Mouse (Mus musculus) brown adipose tissue, adult 24 weeks (tissue): ENCODE measurements at regions not wholly inside any gene's neighbourhood (a gene's known extent, or its start where the extent isn't known, plus 50 kb on each side); places are given as distances from the start of the nearest gene placed in this dataset.

Experiments
- H3K27ac ChIP-seq: fragments of 200-500 bp; replicated peaks from 2 replicates; pipeline ENCODE4 v1.5.1; 2012; ENCODE audit warnings: low read depth, mild to moderate bottlenecking, low read length
- H3K4me1 ChIP-seq: fragments of 200-500 bp; 2 replicates; pipeline ENCODE4 v1.6.1; 2012; ENCODE audit warnings: low read length, mixed read lengths; ENCODE audit not compliant: control insufficient read depth, insufficient read depth, insufficient read length
- H3K4me3 ChIP-seq: fragments of 200-500 bp; 2 replicates; pipeline ENCODE4 v1.5.1; 2012; ENCODE audit warnings: low read depth, mild to moderate bottlenecking, low read length, moderate library complexity; ENCODE audit not compliant: insufficient read depth

DNA sequence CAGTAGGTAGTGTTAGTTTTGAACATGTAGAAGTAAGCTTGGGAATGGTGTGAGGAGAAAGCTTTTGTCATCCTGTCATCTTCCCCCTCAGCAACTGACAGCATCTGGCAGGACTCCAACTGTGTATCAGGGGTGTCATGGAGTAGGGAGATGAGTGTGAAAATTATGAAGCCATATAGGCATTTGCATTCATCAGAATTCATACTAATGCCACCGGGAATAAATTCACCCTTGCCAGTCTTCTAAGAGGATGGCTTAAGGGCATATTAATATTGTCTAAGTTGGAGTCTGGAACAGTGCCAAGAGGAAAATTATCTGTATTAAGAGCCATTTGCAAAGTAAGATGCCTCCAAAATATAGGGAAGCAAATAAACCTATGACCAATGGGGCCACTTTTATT lies 2166.8 kb upstream of the Lrrc6 start:
- Histone ChIP-seq H3K4me3 (no peak overlapping the region), H3K4me1 (no peaks in the 10 kb centered on the region), H3K27ac (no peak overlapping the region)

DNA sequence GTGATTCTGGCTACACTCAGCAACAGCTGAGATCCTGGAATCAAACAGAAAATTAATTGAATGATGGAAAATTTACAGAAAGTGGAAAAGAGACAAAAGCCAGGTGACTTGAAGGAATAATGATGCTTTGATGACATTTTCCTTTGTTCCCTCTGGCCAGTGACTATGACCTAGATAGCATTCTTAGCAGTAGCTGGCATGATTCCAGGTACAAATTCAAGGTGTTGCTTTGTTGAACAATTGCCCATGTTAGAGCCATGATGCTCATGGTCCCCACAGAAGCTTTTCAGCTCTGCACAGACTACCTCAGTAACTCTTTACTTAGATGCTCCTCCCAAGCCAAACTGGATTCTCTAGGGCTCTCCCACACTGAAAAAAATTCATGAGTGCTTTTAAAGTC lies 2164.6 kb upstream of the Lrrc6 start:
- H3K27ac ChIP-seq, result no peak overlapping the region
- no peak overlapping the region for H3K4me3 ChIP-seq
- H3K4me1 ChIP-seq, result no peaks in the 10 kb centered on the region

DNA sequence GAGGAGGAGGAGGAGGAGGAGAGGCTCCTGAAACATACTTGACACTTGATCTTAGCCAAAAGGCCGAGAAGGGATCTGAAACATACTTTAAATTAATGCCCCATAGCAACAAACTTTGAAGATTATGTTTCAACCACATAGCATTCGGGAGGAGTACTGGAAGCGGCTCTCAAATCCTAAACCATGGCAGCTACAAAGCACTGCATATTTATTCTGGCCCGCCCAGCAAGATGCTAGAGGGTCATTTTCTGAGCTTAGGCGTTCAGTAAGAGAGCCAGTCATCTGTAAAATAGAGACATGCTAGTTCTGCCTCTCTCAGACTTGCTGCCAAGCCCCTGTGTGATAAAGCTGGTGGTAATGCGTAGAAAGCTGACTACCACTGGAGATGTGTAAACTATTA lies 2156.0 kb upstream of the Lrrc6 start:
- Histone ChIP-seq H3K4me1 (no peaks in the 10 kb centered on the region), H3K27ac (no peak overlapping the region), H3K4me3 (no peak overlapping the region)

DNA sequence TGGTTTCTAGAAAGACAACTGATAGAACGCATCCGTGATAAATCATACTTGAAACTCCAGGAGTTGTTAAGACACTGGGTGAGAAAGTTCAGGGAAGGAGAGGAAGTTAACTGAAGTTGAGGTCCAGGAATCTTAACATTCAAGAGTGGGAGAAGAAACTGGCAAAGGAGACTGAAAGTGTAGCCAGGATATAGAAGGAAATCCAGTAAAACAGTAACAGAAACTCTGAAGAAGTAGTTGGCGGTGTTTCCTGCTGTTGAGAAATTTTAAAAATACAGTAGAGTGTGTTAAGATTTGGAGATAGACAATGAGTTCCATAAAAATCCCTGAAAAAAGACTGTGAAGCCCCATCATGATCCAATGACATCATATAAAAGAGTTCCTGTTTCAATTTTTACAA lies 2154.3 kb upstream of the Lrrc6 start:
- H3K4me3 ChIP-seq, result no peak overlapping the region
- H3K27ac ChIP-seq, result no peak overlapping the region
- no peaks in the 10 kb centered on the region for H3K4me1 ChIP-seq

DNA sequence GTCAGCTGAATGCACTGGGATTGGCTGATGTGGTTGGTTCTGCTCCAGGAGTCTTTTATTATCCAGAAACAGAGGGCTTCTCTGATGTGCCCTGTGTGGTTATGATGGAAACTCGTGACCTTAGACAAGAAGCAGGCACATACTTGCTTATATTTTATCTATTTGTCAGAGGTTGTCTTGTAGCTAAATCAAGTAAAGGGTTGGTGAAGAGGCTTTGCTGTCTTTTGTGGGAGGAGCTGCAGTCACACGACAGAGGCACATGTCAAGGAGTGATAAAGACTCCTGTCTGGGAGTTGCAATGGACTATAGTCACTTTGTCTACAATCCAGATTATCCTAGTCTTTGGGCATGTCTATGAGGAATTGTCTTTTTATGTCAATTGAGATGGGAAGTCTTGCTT lies 2149.9 kb upstream of the Lrrc6 start:
- no peak overlapping the region for H3K4me3 ChIP-seq
- no peak overlapping the region for H3K27ac ChIP-seq
- H3K4me1 ChIP-seq, result no peaks in the 10 kb centered on the region

DNA sequence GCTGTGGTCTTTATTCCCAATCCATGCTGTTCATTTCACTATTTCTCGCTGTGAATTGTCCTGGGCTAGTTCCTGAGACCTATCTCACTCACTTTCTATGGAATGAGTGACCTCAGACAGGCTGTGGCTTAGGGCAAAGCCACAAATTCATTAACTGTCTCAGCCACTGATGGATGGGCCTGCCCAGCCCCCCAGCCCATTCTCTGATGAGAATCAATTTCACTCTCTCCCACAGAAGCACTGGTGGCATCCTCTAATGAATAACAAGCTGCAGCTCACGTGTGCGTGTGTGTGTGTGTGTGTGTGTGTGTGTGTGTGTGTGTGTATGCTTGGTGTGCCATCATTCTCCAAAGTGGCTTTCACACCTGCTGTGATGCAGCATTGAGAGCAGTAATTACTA lies 2149.3 kb upstream of the Lrrc6 start:
- no peak overlapping the region for H3K27ac ChIP-seq
- H3K4me1 ChIP-seq, result no peaks in the 10 kb centered on the region
- no peak overlapping the region for H3K4me3 ChIP-seq

DNA sequence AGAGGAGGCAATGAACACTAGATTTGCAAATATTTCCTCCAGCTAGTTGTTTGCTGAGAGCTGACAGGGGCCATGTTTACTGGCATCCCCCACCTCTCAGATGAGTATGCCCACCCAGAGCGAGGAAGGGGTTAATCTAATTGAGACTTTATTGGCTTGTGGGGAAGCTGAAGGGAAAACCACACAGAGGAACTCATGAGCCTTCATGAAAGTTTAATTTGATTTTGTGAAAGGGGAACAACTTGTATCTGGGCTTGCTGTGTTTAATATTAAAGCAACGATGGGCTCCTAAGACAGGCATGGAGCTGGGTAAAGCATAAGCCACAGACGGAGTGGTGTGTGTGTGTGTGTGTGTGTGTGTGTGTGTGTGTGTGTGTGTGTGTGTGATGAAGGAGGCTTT lies 2146.2 kb upstream of the Lrrc6 start:
- no peak overlapping the region for H3K4me3 ChIP-seq
- no peaks in the 10 kb centered on the region for H3K4me1 ChIP-seq
- no peak overlapping the region for H3K27ac ChIP-seq

DNA sequence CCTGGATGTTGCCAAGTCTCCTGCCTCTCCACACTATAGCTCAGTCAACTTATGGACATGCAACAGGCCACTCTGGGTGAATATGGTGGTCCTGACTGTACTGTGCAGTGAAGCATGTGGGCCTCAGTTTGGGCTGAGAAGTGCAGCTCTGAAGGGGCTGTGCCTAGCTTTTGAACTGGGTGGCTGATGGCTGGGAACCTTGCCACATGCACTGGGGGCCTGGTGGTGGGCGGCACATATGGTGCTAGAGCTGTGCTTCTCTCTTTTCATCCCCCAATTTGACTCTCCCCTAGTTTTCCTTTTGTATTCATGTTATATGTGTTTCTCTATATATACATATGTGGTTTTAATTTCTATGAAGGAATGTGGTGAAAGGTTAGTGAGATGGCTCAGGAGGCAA lies 2144.2 kb upstream of the Lrrc6 start:
- Histone ChIP-seq H3K4me1 (no peaks in the 10 kb centered on the region), H3K4me3 (no peak overlapping the region)

DNA sequence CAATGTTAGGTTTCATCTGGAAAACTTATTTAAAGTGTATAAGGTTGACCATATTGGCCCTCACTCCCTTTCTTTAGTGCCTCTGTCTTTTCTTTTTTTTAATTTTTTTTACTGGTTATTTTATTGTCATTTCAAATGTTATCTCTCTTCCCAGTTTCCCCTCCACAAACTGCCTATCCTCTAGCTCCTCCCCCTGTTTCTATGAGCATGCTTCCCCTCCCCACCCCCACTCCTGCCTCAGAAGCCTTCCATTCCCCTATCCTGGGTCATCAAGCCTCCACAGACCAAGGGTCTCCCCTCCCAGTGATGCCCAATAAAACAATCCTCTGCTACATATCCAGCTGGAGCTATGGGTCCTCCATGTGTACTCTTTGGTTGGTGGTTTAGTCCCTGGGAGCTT lies 2134.9 kb upstream of the Lrrc6 start:
- no peaks in the 10 kb centered on the region for H3K4me1 ChIP-seq
- no peak overlapping the region for H3K27ac ChIP-seq
- H3K4me3 ChIP-seq, result no peak overlapping the region

More for the DNA sequence above, 2144.2 kb upstream of the Lrrc6 start:
- no peak overlapping the region for H3K27ac ChIP-seq

DNA sequence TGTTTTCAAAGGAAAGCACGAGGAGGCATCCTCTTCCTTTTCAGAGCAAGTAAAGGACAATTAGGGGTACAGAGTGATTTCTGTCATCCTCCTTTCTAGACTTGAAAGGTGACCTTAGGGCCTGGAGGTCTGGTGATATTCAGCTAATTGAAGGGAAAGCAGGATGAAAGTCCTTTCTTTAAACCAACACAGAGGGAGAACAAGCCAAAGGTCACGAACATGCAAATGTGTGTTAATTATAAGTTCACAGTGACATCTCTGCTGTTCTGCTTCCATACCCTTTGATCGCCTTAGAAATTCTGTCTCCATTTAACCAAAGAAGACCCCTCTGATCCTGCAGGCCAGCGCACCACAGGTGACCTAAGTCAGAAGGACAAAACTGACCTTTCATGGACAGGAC lies 2126.3 kb upstream of the Lrrc6 start:
- no peak overlapping the region for H3K4me3 ChIP-seq
- no peaks in the 10 kb centered on the region for H3K4me1 ChIP-seq
- no peak overlapping the region for H3K27ac ChIP-seq

DNA sequence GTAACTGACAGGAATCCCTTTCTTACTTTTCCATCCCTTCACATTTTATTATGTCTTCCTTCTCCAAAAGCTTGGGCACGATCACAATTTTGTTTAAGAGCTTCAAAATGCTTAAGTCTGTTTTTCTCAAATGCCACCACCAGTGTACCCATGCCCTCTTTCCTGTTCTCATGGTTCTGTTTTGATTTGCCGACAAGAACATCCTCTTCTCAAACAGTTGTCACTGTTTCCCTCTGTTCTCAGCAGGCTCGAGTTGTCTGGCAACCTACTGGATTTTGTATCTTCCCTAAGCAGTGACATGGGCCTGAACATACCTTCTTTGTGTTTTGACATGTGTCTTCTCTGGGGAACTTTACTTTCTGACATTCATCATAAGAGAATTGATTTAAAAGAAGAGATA lies 2124.1 kb upstream of the Lrrc6 start:
- Histone ChIP-seq H3K27ac (no peak overlapping the region), H3K4me1 (no peaks in the 10 kb centered on the region), H3K4me3 (no peak overlapping the region)

DNA sequence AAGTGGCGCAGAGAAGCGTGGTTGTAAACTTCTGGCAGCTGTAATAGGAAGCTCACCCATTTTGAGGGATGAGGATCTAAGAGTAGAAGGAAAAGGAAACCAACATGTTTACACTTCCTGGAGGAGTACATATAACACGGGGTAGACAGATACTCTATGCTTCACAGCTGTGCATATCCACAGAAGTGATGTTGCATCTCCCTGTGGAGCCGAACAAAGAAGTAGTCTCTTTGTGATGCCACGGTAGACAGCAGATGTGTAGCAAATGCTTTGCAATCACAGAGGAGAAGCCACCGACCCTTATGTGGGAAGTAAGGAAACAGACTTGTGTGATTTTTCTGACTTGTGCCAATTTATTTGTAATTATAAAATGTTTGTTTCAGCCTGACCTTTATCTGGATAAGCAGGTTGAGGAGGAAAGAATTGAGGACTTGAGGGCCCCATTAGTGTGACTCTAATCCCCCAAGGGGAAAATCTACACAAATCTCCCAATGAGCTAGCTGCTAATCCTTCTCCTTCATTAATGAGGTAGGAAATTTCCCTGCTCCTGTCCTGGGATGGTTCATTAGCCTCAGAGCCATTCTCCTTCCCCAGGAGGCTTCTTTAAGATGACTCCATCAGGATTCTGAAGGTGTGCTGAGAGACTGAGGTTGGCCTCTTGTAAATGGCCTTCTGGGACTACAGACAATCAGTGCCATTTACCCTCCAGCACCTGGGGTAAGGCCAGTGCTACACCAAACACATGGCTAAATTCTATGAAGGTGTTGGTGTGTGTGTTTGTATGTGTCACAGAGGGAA lies 2119.9 kb upstream of the Lrrc6 start:
- no peak overlapping the region for H3K27ac ChIP-seq
- no peak overlapping the region for H3K4me3 ChIP-seq

DNA sequence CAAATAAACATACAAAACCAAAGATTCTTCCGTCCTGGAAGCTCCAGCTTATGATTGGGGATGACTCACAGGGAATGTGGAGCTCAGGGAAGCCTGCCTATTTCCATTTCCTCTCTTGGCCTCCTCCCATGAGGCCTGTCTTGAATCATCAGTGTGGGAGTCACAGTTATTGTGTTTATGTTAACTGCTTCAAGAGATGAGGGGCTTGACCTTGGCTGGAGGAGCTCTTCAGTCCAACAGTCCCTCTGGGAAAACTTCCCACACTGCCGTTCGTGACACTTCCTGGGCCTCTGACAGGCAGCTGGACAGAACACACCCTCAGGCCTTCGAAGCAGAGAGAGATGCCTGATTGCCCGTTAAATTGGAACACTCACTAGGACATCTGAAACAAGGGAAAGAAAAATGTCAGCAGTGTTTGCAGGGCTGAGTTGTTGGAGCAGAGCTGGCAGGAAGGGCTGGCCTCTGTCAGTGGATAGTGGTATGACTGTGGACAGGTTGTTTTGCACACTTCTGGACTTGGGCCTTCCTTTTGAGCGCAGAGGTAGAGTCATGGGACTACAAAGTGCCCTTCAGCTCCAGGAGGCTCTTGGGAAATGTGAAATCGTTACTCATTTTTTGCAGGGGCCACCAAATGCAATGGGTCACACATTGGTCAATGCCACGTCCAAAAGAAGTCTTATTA lies 2105.5 kb upstream of the Lrrc6 start:
- Histone ChIP-seq H3K27ac (no peak overlapping the region), H3K4me3 (no peak overlapping the region), H3K4me1 (no peaks in the 10 kb centered on the region)

More for the DNA sequence above, 2119.9 kb upstream of the Lrrc6 start:
- H3K4me1 ChIP-seq, result no peaks in the 10 kb centered on the region

DNA sequence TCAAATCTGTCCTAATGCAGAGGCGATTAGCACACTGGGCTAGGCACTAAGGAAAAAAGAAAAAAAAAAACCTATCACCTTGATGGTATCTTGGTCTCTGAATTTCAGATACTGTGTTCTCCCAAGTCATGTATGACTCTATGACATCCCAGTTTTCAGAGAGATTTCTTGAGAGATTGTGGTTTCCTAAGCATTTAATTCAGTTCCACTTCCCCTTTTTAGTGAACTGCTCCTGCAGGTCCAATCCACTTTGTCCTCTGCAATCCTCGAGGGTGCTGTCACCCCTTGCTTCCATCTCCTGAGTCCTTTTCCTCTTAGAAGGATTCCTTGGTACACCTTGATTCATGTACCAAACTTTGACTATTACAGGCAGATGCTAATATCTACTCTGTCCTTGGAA lies 2104.8 kb upstream of the Lrrc6 start:
- H3K4me1 ChIP-seq, result no peaks in the 10 kb centered on the region
- no peak overlapping the region for H3K4me3 ChIP-seq
- no peak overlapping the region for H3K27ac ChIP-seq

DNA sequence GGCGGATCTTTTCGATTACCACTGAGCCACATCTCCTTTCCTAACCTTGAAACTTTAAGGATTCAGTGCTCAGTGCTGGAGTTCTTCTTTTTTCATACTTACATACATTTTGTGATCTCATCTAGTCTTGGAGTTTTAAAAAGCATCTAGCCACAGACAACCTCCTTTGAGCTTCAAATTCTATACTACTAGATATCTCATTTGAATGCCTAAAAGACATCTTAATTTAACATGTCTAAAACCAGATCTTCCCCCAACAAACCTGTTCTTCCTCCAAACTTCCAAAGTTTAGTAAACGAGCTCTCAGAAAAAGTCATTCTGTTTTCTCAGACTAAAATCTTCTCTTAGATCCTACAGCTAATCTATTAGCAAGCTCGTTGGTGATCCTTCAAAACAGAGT lies 2081.5 kb upstream of the Lrrc6 start:
- H3K4me3 ChIP-seq, result no peak overlapping the region
- H3K27ac ChIP-seq, result no peak overlapping the region
- H3K4me1 ChIP-seq, result no peaks in the 10 kb centered on the region

DNA sequence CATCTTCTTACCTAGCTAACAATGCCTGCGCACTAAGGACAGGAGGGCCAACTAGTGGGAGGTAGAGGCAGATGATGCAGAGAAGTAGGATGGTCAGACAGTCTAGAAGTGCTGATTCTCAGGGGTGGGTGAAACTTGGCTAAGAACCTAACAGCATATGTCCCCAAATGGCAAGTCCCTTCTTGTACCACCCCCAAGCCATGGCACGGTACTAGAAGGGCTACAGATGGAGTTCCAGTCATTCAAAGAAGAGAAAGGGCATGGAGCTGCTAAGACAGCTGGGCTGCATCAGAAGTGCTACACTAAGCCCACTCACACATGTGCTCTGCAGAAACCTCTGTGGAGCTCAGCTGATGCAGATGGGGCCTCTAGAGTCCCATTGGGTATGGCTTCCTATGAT lies 2078.8 kb upstream of the Lrrc6 start:
- Histone ChIP-seq H3K4me1 (no peaks in the 10 kb centered on the region), H3K4me3 (no peak overlapping the region), H3K27ac (no peak overlapping the region)
